Mouse (Mus musculus): ENCODE results near the gene Unc13b.

GRCm38 (mm10) chr4:43206989-43207388, 148.2 kb downstream of the Unc13b start:
- TF ChIP-seq POLR2A (IDR thresholded peaks at IDR 0.05; ENCODE audit: insufficient read length, low read depth) (no peak), E2F4 (IDR thresholded peaks at IDR 0.05; ENCODE audit: insufficient read depth) (no peak), SRF (IDR thresholded peaks at IDR 0.05; ENCODE audit: control insufficient read depth, insufficient read length, low read depth) (no peak), MYOG (IDR thresholded peaks at IDR 0.05; ENCODE audit: control insufficient read depth in 1 of 3, insufficient read depth in 1 of 3, insufficient read length in 2 of 3, low read depth in 2 of 3) (no peak), USF1 (IDR thresholded peaks at IDR 0.05; ENCODE audit: low read depth) (no peak), MAX (IDR thresholded peaks at IDR 0.05; ENCODE audit: low read depth) (no peak), MYOD1 (IDR thresholded peaks at IDR 0.05; ENCODE audit: control insufficient read depth in 1 of 3, insufficient read length in 2 of 3, low read depth in 2 of 3) (no peak), TCF12 (IDR thresholded peaks at IDR 0.05; ENCODE audit: insufficient read depth, poor library complexity, severe bottlenecking) (no peak), POLR2AphosphoS2 (IDR thresholded peaks at IDR 0.05; ENCODE audit: insufficient read length, low read depth) (no peak)
